Mouse (Mus musculus): ENCODE results near the gene Erbb2. TPM values are rescaled to one million over a fixed set of nuclear protein-coding genes. Genes with fewer than 3 reads are reported as not detected.

The Erbb2 gene
- polyA plus RNA-seq, 1 experiment from 2014 or later = 48.1 TPM

DNA sequence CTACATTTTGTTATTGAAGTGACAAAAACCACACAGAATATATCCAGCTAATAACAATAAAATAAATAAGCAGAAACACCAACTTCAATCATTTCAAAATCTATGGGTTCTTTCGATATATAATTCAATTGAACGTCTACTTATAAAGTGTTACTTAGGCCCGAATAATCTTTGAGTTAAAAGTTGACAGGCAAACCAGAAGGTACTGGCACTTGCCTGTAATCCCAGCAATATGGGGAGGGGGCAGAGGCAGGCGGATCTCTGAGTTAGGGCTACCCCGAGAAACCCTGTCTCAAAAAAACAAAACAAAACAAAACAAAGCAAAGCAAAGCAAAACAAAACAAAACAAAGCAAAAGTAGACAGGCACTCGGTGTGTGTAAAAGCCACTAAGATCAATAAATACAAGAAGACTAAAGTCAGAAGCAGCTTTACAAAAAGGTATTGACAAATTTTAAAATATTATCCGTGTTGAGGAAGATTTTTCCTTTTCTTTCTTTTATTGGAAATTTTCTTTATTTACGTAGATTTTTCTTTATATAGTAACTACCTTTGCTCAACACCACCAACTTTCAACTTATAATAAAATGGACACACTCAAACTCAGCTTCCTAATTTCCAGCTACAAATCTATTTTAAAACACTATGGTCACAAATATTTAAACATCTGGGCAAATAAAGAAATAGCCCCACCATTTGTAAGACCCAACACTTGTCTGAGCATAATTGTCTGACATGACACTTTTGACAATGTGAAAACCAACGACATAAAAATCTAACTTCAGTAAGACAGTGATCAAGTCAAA is 63.6 kb downstream of the Erbb2 start:
- WGBS = 81% methylated on average over 9 of the region's 9 CpGs
- H3K4me1 ChIP-seq = peaks cover 14% of the 10 kb centered on the region
- H3K9me3 ChIP-seq = no peaks in the 10 kb centered on the region
- H3K9ac ChIP-seq = no peak overlapping the region
- H3K4me2 ChIP-seq = no peak overlapping the region
- no peaks in the 10 kb centered on the region for H3K36me3 ChIP-seq
- ATAC-seq (ENCODE audit: extremely low read depth, insufficient number of reproducible peaks, low FRiP score, low TSS enrichment) = no peak
- no peak overlapping the region for H3K4me3 ChIP-seq
- H3K27ac ChIP-seq (replicated peaks) = no peak overlapping the region
- peaks cover 10% of the 10 kb centered on the region; the same call in 1 of the 2 replicates for H3K27me3 ChIP-seq (replicated peaks)

- H3K27ac ChIP-seq (replicated peaks) = no peak overlapping the region
- no peaks in the 10 kb centered on the region for H3K9me3 ChIP-seq
- no peak for ATAC-seq (ENCODE audit: extremely low read depth, insufficient number of reproducible peaks, low FRiP score, low TSS enrichment)
- H3K27me3 ChIP-seq (replicated peaks) = peaks cover 5% of the 10 kb centered on the region; the same call in 1 of the 2 replicates
- H3K9ac ChIP-seq = 0 out of 2 replicates have a peak overlapping the region, but pooled peaks have one; percentile 37
- no peak overlapping the region for H3K4me2 ChIP-seq
- WGBS = 49% methylated on average over 4 of the region's 4 CpGs
- peaks cover 15% of the 10 kb centered on the region for H3K4me1 ChIP-seq
- no peak overlapping the region for H3K4me3 ChIP-seq
- no peaks in the 10 kb centered on the region for H3K36me3 ChIP-seq
Measured at GRCm38 (mm10) chr11:98476434-98476807, 64.2 kb downstream of the Erbb2 start.

DNA sequence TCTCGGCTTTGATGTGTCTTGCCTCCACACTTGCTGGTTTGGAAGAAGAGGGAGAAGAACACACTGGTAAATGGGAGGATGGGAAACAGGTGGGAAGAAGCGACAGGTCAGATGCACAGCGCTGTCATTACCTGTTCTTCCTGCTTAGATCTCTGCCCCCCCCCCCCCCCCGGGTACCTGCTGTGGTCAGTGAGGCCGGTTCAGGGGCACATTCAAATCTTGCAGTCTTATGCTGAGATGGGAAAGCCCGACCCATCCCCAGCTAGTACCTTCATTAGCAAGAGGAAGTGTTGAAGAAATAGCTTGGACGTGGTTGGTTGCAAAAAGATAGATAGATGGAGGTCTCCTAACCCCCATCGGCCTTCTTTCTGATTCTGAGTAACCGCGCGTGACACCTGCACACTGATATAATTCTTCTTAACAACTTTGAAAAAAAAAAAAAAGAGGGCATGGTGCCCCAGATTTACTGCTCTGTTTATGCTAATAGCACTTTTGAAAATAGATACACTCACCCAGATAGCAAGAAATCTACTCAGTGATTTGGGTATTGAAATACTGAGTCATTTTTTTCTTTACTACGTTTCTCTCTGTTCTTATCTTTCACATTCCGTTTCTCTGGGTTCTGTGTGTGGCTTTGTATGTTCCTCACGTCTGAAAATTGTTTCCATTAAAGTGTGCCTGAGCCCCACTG is 64.9 kb downstream of the Erbb2 start:
- peaks cover 15% of the 10 kb centered on the region for H3K4me1 ChIP-seq
- no peak overlapping the region for H3K4me2 ChIP-seq
- ATAC-seq (ENCODE audit: extremely low read depth, insufficient number of reproducible peaks, low FRiP score, low TSS enrichment) = no peak
- 0 out of 2 replicates have a peak overlapping the region, but pooled peaks have one; percentile 37 for H3K9ac ChIP-seq
- WGBS = 55% methylated on average over 14 of the region's 14 CpGs
- no peak overlapping the region for H3K27ac ChIP-seq (replicated peaks)
- H3K9me3 ChIP-seq = no peaks in the 10 kb centered on the region
- no peak overlapping the region for H3K4me3 ChIP-seq
- H3K36me3 ChIP-seq = no peaks in the 10 kb centered on the region
- H3K27me3 ChIP-seq (replicated peaks) = 0 out of 2 replicates have a peak, but pooled peaks cover 1% of the 10 kb centered on the region

GRCm38 (mm10) chr11:98479026-98479939 is 67.0 kb downstream of the Erbb2 start:
- H3K4me3 ChIP-seq = no peak overlapping the region
- WGBS = 65% methylated on average over 13 of the region's 13 CpGs

GRCm38 (mm10) chr11:98479940-98480497 is 67.7 kb downstream of the Erbb2 start:
- 78% methylated on average over 12 of the region's 12 CpGs for WGBS
- 0 out of 2 replicates have a peak, but pooled peaks cover 7% of the 10 kb centered on the region for H3K27me3 ChIP-seq (replicated peaks)
- H3K9ac ChIP-seq = no peak overlapping the region
- H3K4me1 ChIP-seq = peaks cover 15% of the 10 kb centered on the region
- H3K9me3 ChIP-seq = no peaks in the 10 kb centered on the region
- H3K4me3 ChIP-seq = no peak overlapping the region
- no peak overlapping the region for H3K27ac ChIP-seq (replicated peaks)
- H3K4me2 ChIP-seq = no peak overlapping the region
- H3K36me3 ChIP-seq = no peaks in the 10 kb centered on the region
- no peak for ATAC-seq (ENCODE audit: extremely low read depth, insufficient number of reproducible peaks, low FRiP score, low TSS enrichment)

More at GRCm38 (mm10) chr11:98479026-98479939, 67.0 kb downstream of the Erbb2 start:
- H3K4me1 ChIP-seq = peaks cover 15% of the 10 kb centered on the region
- H3K9ac ChIP-seq = no peak overlapping the region
- no peak overlapping the region for H3K4me2 ChIP-seq
- ATAC-seq (ENCODE audit: extremely low read depth, insufficient number of reproducible peaks, low FRiP score, low TSS enrichment) = no peak
- no peaks in the 10 kb centered on the region for H3K36me3 ChIP-seq
- no peaks in the 10 kb centered on the region for H3K9me3 ChIP-seq
- H3K27me3 ChIP-seq (replicated peaks) = 0 out of 2 replicates have a peak, but pooled peaks cover 3% of the 10 kb centered on the region
- no peak overlapping the region for H3K27ac ChIP-seq (replicated peaks)

- WGBS = 63% methylated on average over 6 of the region's 6 CpGs
- H3K27me3 ChIP-seq (replicated peaks) = 0 out of 2 replicates have a peak, but pooled peaks cover 7% of the 10 kb centered on the region
Measured at GRCm38 (mm10) chr11:98481231-98481630, 69.0 kb downstream of the Erbb2 start.

DNA sequence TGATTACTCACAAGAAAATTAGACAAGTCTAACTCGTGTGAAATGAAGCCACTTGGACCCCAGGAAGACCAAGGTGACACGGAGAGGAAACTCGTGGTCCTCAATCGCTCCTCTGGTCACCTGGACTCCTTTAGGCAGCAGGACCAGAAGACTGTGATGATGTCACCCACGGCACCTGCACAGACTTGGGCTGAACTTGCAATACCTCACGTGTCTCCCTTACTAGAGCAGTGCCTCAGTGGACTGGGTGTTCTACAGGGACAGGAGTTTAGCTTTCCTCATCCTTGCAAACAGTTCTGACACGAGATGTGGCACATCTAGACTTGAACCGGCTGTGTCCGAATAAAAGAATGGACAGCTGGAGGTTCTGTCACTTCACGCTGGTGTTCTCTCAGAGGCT is 69.8 kb downstream of the Erbb2 start:
- WGBS = 77% methylated on average over 10 of the region's 10 CpGs
- Histone ChIP-seq H3K27ac (replicated peaks) (no peak overlapping the region), H3K36me3 (no peaks in the 10 kb centered on the region), H3K9ac (no peak overlapping the region), H3K4me2 (no peak overlapping the region), H3K4me3 (no peak overlapping the region), H3K27me3 (replicated peaks) (0 out of 2 replicates have a peak, but pooled peaks cover 7% of the 10 kb centered on the region), H3K9me3 (no peaks in the 10 kb centered on the region), H3K4me1 (peaks cover 15% of the 10 kb centered on the region)
- no peak for ATAC-seq (ENCODE audit: extremely low read depth, insufficient number of reproducible peaks, low FRiP score, low TSS enrichment)

More at GRCm38 (mm10) chr11:98481231-98481630, 69.0 kb downstream of the Erbb2 start:
- ATAC-seq (ENCODE audit: extremely low read depth, insufficient number of reproducible peaks, low FRiP score, low TSS enrichment) = no peak
- no peak overlapping the region for H3K4me2 ChIP-seq
- peaks cover 15% of the 10 kb centered on the region for H3K4me1 ChIP-seq
- no peaks in the 10 kb centered on the region for H3K9me3 ChIP-seq
- no peaks in the 10 kb centered on the region for H3K36me3 ChIP-seq
- no peak overlapping the region for H3K9ac ChIP-seq
- no peak overlapping the region for H3K27ac ChIP-seq (replicated peaks)
- H3K4me3 ChIP-seq = no peak overlapping the region

DNA sequence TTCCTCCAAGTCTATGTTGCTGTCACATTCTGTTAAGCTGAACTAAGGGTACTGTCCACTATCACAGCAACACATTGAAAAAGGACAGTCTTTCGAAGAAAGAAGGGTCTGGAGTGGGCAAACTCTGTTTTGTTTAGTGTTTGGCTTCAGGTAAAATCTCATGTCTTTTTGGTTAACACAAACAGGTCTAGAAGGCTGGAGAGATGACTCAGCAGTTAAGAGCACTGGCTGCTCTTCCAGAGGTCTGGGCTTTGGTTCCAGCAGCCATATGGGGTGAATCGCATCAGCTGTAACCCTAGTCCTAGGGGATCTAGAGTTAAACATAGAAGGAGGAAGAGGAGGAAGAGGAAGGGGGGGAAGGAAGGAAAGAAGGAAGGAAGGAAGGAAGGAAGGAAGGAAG is 73.5 kb downstream of the Erbb2 start:
- H3K4me3 ChIP-seq = no peak overlapping the region
- peaks cover 2% of the 10 kb centered on the region for H3K4me1 ChIP-seq
- 80% methylated on average over 2 of the region's 2 CpGs for WGBS
- no peak overlapping the region for H3K9ac ChIP-seq
- H3K36me3 ChIP-seq = no peaks in the 10 kb centered on the region
- H3K9me3 ChIP-seq = no peaks in the 10 kb centered on the region
- H3K27ac ChIP-seq (replicated peaks) = no peak overlapping the region
- no peak overlapping the region for H3K4me2 ChIP-seq
- no peak for ATAC-seq (ENCODE audit: extremely low read depth, insufficient number of reproducible peaks, low FRiP score, low TSS enrichment)
- 0 out of 2 replicates have a peak, but pooled peaks cover 7% of the 10 kb centered on the region for H3K27me3 ChIP-seq (replicated peaks)
